Mouse (Mus musculus) c-Kit-positive CD71-positive TER-119-negative erythroid progenitor cells, embryonic 14.5 days (primary cell): ENCODE measurements around the gene Marcksl1.
"Not testable (repeated sequence)": the region's sequence is repeated elsewhere in the genome, so short reads cannot be mapped to it uniquely, and the experiment has no call there.

Source experiments
- DNase-seq: peaks from one replicate; pipeline ENCODE4 v3.0.0-alpha.2; 2013; ENCODE audit warnings: low read depth

The Marcksl1 gene

GRCm38 (mm10) chr4:129509650-129510049 is 3.7 kb upstream of the Marcksl1 start:
- DNase-seq, result no peak

DNA sequence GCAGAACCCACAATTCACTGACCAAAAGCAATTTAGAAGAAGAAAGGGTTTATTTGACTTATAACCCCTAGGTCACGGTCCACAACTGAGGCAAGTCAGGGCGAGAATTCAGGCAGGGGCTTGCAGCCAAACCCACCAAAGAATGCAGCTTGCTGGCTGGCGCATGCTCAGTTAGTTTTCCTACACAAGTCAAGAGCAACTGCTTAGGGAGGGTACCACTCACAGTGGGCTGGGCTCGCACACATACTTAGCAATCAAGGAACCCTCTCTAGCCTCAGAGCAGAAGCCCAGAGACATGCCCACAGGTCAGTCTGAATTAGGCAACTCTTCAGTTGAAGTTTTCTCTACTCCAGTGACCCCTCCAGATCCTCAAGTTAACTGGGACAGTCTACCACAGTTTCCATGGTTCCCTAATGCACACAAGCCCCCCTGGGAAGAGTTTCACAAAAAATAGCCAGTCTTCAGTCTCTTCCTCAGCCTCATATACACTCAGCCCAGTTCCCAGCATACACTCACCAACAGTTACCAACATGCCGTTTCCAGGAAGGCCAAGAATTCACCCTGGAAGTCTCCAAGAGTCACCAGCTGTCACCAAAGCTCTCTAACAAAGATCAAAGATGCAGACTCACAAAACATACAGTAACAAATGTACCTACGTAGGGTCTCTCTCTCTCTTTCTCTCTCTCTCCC is 2.5 kb upstream of the Marcksl1 start:
- DNase-seq, result no peak

GRCm38 (mm10) chr4:129511413-129512096 is 1.8 kb upstream of the Marcksl1 start:
- DNase-seq, result no peak

DNA sequence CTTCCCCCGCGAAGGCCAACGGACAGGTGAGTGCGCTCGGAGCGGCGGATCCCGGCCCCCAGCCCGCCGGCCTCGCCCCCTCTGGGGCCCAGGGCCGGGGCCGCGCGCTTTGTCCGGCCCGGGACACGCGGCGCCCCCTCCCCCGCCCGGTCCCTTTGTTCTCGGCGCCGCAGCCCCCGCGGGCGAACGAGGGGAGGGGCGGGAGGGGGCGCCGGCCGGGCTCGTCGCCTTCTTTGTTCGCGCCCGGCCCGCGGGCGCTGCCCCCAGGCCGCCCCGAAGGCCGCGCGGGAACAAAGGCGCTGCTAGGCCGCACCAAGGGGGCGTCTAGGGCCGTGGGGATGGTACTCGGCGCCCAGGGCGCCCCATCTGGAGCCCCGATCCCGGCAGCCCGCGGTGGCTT is 510 bp downstream of the Marcksl1 start:
- no peak for DNase-seq

DNA sequence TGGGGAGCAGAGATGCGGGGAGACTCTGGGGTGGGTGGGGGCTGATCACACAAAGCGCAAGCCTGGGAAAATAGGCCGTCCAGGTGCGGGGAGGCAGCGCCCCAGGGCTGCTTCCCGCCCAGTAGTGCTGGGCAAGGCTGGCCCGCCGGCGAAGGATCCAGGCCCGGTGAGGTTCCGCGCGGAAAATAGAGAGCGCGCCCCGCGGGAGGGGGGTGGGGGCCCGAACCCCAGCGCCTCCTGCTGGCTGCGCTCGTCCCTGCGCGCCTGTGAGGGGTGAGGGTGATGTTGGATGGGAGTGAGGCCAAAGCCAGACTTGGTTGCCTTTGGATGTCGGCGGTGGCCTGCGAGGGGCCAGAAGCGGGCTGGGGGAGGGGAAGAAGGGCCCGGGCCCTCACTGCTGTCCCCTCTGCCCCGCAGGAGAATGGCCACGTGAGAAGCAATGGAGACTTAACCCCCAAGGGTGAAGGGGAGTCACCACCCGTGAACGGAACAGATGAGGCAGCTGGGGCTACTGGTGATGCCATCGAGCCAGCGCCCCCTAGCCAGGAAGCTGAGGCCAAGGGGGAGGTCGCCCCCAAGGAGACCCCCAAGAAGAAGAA is 1.0 kb downstream of the Marcksl1 start:
- peak; percentile 48 for DNase-seq

DNA sequence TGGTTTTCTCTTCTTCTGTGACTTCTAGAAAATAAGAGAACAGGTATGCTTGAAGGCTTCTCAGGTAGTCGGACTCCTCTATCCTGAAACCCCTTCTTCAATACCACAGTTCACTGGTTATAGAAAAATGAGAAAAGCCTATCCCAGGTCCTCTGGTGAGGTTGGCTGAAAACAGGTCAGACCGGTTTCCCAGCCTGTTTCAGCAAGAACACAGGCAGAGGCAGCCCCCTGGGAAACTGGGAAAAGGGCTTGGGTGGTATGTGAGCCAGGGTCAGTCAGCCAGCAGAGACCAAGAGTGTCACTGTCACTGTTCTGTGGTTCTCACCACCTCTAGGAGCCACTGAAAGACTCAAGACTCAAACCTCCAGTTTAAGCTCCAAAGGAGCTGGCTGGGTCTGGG is 3.5 kb downstream of the Marcksl1 start:
- DNase-seq, result no peak

GRCm38 (mm10) chr4:129518519-129518918 is 5.1 kb downstream of the Marcksl1 start:
- DNase-seq, result no peak

DNA sequence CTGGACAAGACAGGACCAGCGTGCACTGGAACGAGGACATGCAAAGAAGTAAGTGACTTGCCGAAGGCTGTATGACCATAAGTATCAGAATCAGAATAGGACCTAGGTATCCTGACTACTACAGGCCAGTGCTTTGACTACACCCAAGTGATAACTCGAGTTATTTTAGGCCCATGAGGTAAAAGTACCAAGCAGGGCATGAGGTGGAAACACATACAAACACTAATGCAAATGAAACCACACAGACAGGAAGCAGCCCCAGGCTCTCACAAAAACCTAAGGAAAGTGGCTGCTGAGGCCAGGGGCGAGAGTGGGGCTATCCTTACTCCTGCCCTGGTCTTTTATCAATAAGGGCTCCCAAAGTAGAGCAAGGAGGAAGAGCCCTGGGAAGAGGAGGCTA is 12.0 kb downstream of the Marcksl1 start:
- no peak for DNase-seq

DNA sequence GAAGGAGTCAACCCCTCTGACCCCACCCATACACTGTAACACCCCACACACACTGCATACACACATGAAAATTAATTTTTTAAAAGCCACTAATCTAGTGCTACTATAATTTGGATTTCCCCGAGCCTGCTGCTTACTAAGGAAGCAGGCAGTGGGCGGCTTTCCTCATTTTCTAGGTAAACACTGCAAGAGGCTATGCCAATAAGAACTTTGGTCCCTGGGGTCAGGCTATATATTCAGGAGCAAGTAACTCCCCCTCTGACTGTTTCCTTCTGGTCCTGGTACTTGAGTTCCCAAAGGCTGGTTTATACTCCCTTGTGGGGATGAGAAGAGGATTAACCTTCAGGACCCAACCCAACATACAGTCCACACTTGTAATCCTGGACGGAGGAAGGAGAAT is 12.5 kb downstream of the Marcksl1 start:
- no peak for DNase-seq

GRCm38 (mm10) chr4:129528901-129529300 is 15.5 kb downstream of the Marcksl1 start:
- not testable (repeated sequence) for DNase-seq

GRCm38 (mm10) chr4:129540012-129540411 is 26.6 kb downstream of the Marcksl1 start:
- DNase-seq, result peak; percentile 55

DNA sequence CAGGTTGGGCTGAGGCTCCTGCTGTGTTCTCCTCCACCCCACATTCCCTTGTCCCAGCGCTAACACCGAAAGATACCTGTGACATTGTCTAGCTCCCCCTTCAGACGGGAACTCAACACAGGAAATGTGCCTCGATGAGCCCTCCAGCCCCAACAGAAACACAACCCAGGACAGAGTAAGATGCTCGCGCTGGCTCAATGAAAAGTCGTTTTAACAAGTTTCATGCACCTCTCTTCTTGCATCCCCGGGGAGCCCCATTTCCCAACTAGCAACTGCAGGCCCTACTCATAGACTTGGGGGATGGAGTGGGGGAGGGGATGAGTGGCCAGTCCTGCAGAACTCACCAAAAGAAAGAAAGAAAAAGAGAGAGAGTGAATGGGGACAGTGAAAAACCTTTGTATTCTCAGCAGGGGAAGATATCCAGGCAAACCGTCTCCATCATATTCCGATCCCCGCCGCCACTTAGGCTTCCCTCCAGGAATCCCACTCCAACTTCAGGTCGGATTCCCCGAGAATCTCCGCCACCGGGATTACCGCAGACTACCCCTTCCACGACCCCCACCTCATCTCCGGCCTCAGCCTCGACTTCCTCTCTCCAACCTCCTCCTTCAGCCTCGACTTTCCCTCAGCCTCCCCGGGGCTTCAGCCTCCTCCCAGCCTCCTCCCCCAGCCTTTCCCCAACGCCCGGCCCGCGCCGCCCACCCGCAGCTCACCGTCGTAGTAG is 28.6 kb downstream of the Marcksl1 start:
- peak; percentile 52 for DNase-seq

GRCm38 (mm10) chr4:129542592-129543141 is 29.3 kb downstream of the Marcksl1 start, which contains the start of gene Hdac1:
TSS of gene Hdac1 (minus strand) at chr4:129542713.
- DNase-seq, result peak; percentile 96

GRCm38 (mm10) chr4:129544106-129544505 is 30.7 kb downstream of the Marcksl1 start:
- no peak for DNase-seq

DNA sequence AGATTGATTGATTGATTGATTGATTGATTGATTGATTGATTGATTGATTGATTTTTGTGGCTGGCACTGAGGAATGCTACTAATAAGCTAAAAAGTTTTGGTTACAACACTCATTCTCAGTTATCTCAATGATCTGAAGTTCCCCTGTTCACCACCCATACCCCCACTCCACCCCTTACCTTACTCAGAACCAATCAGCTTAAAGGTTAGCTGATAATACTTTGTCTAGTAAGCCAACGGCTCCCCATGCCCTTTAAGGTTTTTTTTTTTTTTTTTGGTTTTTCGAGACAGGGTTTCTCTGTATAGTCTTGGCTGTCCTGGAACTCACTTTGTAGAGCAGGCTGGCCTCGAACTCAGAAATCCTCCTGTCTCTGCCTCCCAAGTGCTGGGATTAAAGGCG is 34.2 kb downstream of the Marcksl1 start:
- DNase-seq, result not testable (repeated sequence)

GRCm38 (mm10) chr4:129549306-129549705 is 35.9 kb downstream of the Marcksl1 start:
- no peak for DNase-seq

DNA sequence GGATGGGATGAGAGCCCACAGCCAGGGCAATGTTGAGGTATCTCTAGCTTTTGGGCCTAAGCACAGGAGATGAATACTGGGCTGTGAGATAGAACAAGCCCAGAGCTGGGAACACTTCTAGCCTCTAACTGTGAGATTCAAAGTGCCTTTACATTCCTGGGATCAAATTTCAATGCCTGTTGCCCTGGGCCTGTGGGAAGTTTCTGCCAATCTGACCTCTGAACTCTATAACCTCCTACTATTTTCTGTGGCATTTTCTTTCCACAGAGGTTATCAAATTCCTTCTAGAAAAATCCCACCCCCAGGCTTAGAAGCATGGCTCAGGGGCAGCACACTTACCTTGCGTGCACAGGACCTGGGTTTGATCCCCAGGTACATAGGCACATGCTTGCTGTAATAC is 36.9 kb downstream of the Marcksl1 start:
- DNase-seq, result no peak

- not testable (repeated sequence) for DNase-seq
These were observed 41.1 kb downstream of the Marcksl1 start for GRCm38 (mm10) chr4:129554512-129554911.

GRCm38 (mm10) chr4:129555421-129555861 is 42.1 kb downstream of the Marcksl1 start:
- peak; percentile 65 for DNase-seq

DNA sequence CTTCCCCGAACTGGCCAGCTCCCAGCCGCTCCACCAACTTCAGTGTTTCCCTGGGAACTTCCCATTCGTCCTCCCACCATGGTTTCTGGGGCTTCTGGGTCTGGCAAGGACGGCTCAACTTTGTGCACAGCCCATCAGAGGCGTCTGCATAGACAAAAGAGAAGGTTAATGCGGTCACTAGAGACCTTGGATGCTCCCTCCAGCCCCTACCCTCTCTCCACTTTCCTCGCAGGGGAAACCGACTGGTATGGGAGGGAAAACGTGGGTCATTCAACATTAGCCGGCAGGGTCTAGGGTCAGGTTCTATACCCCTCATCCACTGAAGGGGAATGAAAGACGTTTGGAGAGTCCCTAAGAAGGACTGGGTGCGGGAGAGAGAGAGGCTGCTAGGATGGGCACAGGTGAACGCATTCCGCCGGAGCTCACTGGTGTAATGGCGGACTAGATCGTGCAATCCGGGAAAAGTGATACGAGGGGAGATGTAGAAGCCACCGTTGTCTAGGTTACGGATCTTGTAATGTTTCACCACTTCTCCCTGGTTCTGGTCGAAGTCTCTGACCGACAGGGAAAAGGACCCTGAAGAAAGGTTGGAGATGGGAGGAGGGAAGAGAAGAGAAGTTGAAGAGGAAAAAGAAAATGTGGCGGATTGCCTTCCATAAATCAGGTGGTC is 42.6 kb downstream of the Marcksl1 start:
- no peak for DNase-seq

DNA sequence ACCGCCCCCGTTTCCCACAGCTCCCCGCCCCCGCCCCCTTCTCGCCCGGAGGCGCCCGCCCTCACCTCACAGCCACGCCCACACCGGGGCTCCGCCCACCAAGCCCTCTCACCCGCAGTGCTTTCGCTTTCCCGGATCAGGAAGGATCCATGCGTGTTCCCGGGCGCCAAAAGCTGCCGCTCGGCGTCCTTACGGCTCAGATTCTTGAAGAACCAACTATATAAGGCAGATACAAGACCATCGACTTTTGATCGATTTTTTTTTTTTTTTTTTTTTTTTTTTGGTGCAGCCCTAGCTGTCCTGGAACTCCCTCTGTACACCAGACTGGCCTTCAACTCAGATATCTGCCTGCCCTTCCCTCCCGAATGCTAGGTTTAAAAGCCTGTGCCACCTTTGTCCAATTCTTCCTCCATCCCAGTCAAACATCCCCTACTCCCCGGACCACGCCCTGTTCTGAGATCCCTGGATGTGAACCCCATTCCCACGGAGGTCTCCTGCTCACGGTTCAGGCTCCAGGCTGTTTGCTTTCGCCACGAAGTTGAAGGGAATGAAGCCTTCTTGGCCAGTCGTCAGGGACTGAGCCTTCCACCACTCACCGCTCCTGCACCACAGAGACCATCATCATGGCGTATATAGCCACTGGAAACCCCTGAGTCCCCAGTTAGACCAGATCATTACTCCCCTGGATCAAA is 43.3 kb downstream of the Marcksl1 start:
- DNase-seq, result peak; percentile 77
